Mouse (Mus musculus) A20 (cell line): ENCODE results near the gene 4930513O06Rik.

Source experiments
- DNase-seq: peaks from one replicate; pipeline ENCODE4 v3.0.0-alpha.2; 2011; ENCODE audit warnings: low read depth, low spot score

Gene 4930513O06Rik

DNA sequence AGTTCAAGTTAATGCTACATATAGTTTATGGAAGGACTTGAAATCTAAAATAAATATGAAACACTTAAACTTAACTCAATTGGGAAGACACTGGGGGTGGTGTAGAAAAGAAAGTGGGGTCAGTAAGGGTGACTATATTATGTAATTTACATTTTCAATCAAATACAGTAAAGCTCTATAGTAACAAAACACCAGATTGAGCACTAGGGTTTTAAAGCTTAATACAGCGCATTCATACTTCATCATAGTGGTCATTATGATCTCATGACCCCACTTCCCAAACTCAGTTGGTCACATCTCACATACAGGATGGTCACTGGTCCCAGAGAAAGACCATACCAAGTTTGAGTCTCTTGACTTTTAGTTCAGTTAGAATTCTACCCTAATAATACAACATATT lies at the start of gene 4930513O06Rik:
TSS of gene 4930513O06Rik (plus strand) at position 301 of the 400 bp plus-strand sequence.
- DNase-seq, result no peak

DNA sequence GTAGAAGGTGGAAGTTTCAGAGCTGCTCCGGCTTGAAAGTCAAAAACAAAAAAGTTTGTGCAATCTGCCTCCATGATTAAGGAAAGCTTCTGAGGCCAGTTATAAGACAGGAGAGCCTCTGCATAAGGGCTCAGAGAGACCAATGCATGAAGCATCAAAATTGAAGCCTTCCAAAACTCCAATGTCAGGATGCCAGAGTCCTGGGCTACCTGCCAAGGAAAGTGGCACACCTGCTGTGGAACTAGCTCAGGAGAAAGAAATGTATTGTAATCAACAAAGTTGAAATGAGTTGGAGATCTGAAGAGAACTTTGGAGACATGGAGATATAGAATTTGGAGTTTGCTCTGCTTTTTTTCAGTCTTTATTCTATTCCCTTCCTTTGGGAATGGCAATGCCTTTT lies 48.4 kb upstream of the 4930513O06Rik start:
- no peak for DNase-seq

GRCm38 (mm10) chrX:139039314-139039713 lies 46.7 kb upstream of the 4930513O06Rik start:
- no peak for DNase-seq

DNA sequence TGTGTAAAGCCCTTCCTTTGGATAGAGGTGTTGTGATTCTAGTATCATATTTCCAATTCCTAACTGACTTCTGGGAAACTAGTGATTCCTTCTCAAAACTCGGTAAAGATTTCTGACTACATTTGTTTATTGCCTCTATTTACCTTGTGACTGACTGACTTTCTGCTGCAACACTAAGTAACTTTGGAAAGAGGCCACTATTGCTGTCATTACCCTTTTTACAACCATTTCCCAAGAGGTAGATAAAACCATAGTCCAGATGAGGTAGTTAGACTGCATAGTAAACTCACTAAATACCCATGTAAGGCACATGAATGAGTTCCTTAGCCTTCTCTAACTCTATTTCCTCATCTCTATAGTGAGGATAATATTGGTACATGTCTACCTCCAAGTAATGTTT lies 44.9 kb upstream of the 4930513O06Rik start:
- DNase-seq, result no peak

DNA sequence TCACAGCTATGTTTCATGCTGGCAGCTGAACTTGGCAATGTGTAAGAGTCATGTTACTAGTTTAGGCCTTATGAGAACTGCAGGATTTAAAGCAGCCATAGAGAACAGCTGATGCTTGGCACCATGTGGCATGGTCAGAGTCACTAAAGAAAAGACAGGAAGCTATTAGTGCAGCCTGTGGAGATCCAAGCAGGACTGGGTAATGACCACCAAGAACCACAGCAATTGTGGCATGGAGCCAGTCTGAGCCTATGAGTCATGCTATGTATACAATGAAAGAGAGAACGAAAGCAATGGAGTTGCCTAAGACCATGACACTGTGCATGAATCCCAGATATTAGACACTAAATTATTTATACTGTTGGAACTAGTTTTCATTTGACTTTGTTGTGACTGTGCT lies 34.1 kb upstream of the 4930513O06Rik start:
- no peak for DNase-seq

DNA sequence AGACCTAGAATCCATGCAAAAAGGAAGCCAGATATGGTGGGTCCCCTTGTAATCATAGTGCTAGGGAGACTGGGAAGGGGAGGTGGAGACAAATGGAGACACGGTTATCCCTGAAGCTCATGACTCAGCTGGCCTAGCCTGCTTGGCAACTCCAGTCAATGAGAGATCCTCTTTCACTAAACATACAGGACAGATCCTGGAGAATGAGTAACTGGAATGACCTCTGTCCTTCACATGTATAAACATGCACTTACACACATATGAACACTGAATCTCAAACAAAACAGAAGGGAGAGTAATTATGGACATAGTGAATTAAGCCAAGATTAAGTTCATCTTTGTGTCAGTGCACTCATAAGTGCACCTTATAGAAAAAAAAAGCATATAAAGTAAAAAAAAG lies 32.9 kb upstream of the 4930513O06Rik start:
- no peak for DNase-seq

DNA sequence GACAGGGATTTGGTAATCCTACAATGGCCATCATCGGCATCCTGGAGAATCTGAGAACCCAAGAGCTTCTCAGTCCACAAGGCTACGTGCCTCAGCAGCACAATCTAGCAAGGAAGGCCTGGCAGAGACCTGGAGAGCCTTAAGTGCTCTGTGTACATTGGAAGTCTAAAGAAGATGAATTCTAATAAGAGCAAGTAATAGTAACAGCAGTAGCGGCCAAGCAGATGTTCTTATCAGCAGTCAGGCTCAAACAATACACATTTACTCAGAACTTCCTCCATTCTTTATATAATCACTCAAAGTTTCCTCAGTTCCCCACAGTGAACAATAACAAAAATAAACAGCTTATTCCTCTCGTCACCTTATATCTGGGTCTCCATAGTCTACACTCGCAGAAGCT lies 22.0 kb upstream of the 4930513O06Rik start:
- DNase-seq, result no peak

DNA sequence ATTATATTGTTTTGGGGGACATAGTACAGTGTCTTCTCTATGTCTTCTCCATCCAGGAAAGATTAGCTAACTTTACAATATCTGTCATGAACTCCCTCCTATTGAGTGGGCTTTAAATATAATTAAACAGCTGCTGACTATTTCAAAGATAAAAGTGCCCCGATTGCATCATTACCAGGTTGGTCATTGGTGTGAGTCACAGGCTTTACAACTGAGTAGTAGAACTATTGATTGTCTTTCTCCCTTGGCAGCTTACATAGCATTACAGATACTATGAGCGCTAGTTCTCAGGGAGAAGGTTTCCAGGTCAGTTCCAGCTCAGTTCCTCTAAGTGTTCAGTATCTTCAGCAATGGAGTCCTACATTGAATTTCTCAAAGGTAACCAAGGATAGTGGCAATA lies 7.5 kb upstream of the 4930513O06Rik start:
- no peak for DNase-seq

DNA sequence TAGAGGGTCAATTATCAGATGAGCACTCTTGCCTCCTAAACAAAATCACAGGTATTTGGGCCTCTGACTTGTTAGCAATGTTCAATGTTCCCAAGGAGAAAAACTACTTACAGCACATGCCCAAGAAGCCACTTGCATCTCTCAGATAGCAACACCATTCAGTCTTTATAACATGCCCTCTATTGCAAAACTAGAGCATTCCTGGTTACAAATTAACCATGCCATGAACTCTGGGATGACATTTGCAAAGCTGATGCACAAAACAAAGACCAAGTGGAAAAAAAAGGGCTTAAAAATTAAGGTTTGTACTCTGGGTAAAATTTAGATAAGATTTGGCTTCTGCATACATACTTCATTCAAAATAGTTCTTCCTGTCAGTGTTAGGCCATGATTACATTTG lies 966 bp upstream of the 4930513O06Rik start, which contains the start of gene Serpina7:
TSS of gene Serpina7 (minus strand) at position 160 of the 400 bp plus-strand sequence.
- no peak for DNase-seq

GRCm38 (mm10) chrX:139097197-139097596 lies 11.2 kb downstream of the 4930513O06Rik start:
- no peak for DNase-seq

GRCm38 (mm10) chrX:139134031-139134430 lies 48.0 kb downstream of the 4930513O06Rik start:
- DNase-seq, result no peak
